Mouse (Mus musculus) NIH3T3 (cell line): ENCODE measurements at regions not wholly inside any gene's neighbourhood (a gene's known extent, or its start where the extent isn't known, plus 50 kb on each side); places are given as distances from the start of the nearest gene placed in this dataset.

Experiments used
- DNase-seq: peaks from one replicate; pipeline ENCODE4 v3.0.0-alpha.2; 2012; ENCODE audit warnings: low read depth

DNA sequence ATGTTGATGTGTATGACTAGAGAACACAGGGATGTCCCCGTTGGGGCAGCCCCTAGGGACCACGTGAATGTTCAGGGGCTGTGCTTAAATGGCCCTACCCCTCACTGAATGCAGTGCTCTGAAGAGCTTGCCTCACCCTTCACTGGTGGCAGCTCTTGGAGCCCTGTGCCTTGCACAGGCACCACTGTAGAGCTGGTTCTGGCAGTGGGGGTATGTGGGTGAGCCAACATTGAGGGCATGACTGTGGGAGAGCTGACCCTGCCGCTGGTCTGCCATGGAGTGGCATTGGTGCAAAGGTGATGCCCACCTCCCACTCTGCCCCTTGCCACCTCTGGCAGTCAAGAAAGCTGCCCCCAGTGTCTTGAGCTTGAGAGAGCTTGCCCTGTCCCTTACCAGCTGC is 69.6 kb upstream of the Tdrd3 start:
- no peak for DNase-seq

- no peak for DNase-seq
Measured at GRCm38 (mm10) chr14:87348825-87349224, 67.6 kb upstream of the Tdrd3 start.

- DNase-seq, result no peak
Measured at GRCm38 (mm10) chr14:87365793-87366192, 50.6 kb upstream of the Tdrd3 start.
